Mouse (Mus musculus) heart, adult 2 months (tissue): Measurements from ENCODE around the gene Smg6. TPM values are rescaled to one million over a fixed set of nuclear protein-coding genes. Genes with fewer than 3 reads are reported as not detected.

Experiments used
- DNase-seq, 2 experiments: peaks; one replicate each; pipeline ENCODE4 v3.0.0; 2021
- H3K27ac ChIP-seq: fragments of 200-600 bp; 2 replicates; pipeline ENCODE4 v1.8.1; 2022
- H3K27me3 ChIP-seq: fragments of 200-500 bp; 2 replicates; pipeline ENCODE4 v1.6.1; 2012; ENCODE audit warnings: mild to moderate bottlenecking, low read length, inconsistent platforms, mixed read lengths; ENCODE audit not compliant: control insufficient read depth, insufficient read depth
- H3K36me3 ChIP-seq: fragments of 200-500 bp; 2 replicates; pipeline ENCODE4 v1.6.1; 2012; ENCODE audit warnings: low read length, inconsistent platforms; ENCODE audit not compliant: control insufficient read depth, insufficient read depth
- H3K4me1 ChIP-seq: fragments of 200-500 bp; 2 replicates; pipeline ENCODE4 v1.6.1; 2011; ENCODE audit warnings: low read length; ENCODE audit not compliant: control insufficient read depth, insufficient read depth
- H3K4me3 ChIP-seq: fragments of 200-600 bp; 2 replicates; pipeline ENCODE4 v1.8.1; 2022
- H3K79me2 ChIP-seq: fragments of 200-500 bp; replicated peaks from 2 replicates; pipeline ENCODE4 v1.6.1; 2012; ENCODE audit warnings: mild to moderate bottlenecking, inconsistent platforms, low read length, moderate library complexity, mixed read lengths; ENCODE audit not compliant: control insufficient read depth, insufficient read depth
- H3K9ac ChIP-seq: fragments of 200-500 bp; 2 replicates; pipeline ENCODE4 v1.6.1; 2012; ENCODE audit warnings: low read depth, mild to moderate bottlenecking, control low read depth, inconsistent platforms, low read length, mixed read lengths
- CTCF ChIP-seq: fragments of 200-600 bp; IDR thresholded peaks from 2 replicates; pipeline ENCODE4 v1.8.1; 2022; ENCODE audit warnings: antibody characterized with exemption, mild to moderate bottlenecking, moderate library complexity
- EP300 ChIP-seq: fragments of 200-500 bp; IDR thresholded peaks from 2 replicates; pipeline ENCODE4 v1.6.1; 2011; ENCODE audit warnings: low read depth, low read length, control low read depth; ENCODE audit not compliant: insufficient read depth
- POLR2A ChIP-seq: fragments of 200-500 bp; IDR thresholded peaks from 2 replicates; pipeline ENCODE4 v1.6.1; 2011; ENCODE audit warnings: mild to moderate bottlenecking, low read depth, low read length, control low read depth; ENCODE audit not compliant: insufficient read depth
- WGBS: fragments of 180-500 bp; shearing (Covaris S2); methylation state at CpG from one replicate; pipeline ENCODE4 v1.1.7; 2018; 5-methylcytosine and 5-hydroxymethylcytosine counted together
- intact Hi-C: fragments of 180-260 bp; cut with DNase I; formaldehyde crosslinking; loops from one replicate; pipeline ENCODE4 v1.15.1; 2025
- polyA plus RNA-seq: library from polyadenylated mRNA; depleted of rRNA; stranded (reverse); fragments of >200 nt; gene quantifications from 2 replicates; pipeline ENCODE4 v1.2.3, GENCODE M21; 2012
- total RNA-seq, 2 experiments: library from RNA; stranded (reverse); gene quantifications; 2 replicates each; pipeline ENCODE4 v1.2.3; 2021

Gene Smg6
- total and polyA plus RNA-seq, 3 experiments: 17.8 to 19.5 (median 18.1) TPM

DNA sequence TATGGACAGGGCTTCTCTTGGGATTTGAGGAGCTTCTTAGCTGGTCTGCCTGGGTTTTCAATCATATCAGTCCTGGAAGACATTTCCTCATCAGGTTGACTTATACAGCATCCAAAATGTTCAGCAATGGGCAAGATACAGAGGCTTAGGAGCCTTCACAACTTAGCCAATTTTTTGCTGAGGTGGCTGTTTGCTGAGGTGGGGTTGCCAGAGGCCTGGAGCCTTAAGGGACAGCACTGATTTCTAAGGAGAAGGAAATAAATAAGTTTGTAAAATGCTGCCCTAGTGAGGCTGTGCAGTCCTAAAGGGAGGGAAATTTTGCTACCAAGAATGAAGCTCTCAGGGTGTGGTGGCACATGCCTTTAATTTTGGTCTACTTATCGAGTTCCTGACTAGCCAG is 65.7 kb downstream of the Smg6 start:
- Histone ChIP-seq H3K9ac (no peak overlapping the region), H3K4me1 (peaks cover 21% of the 10 kb centered on the region), H3K79me2 (no peaks in the 10 kb centered on the region), H3K4me3 (no peak overlapping the region), H3K27ac (peak overlapping the region; percentile 42), H3K36me3 (peaks cover 26% of the 10 kb centered on the region), H3K27me3 (no peaks in the 10 kb centered on the region)
- 77% methylated on average over 1 of the region's 1 CpGs for WGBS
- intact Hi-C loops: loop anchor here (5.0 kb wide), 2 partner anchors 41 to 91 kb away; no protein-coding TSS in a partner anchor
- no peak for DNase-seq
- TF ChIP-seq EP300: no peak
- no peak for TF ChIP-seq POLR2A
- TF ChIP-seq CTCF: no peak

DNA sequence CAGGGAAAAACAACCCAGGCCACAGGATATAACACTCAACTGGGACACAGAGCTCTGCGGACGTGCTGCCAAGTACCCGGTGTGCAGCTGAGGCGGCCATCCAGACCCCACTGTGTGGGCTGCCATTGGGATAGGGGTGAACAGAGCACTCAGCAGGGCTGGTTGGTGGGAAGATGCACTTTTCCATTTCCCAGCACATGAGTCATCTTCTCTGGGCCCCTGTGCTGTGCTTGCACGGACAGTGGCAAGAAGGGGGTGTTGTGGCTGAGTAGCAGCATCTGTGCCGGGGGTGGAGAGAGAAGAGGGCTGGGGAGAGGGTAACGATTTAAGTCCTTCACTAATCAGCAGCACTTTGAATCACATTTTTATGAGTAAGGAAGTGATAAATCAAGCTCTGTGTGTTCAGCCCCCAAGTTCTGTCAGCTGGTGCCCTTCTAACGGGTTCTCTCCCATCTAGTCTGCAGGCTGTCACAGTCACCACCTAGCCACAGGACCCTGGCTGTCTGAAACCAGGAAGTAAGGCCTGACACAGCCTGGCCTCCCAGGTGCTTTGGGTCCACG is 66.9 kb downstream of the Smg6 start:
- H3K4me1 ChIP-seq: peaks cover 21% of the 10 kb centered on the region
- TF ChIP-seq POLR2A (no peak), CTCF (no peak), EP300 (no peak)
- H3K79me2 ChIP-seq: no peaks in the 10 kb centered on the region
- DNase-seq: peak in 1 of 2 experiments; percentile 29
- H3K36me3 ChIP-seq: peaks cover 26% of the 10 kb centered on the region
- intact Hi-C loops: loop anchor here (5.0 kb wide), 2 partner anchors 40 to 90 kb away; no protein-coding TSS in a partner anchor
- peak overlapping the region; percentile 15 for H3K27ac ChIP-seq
- H3K9ac ChIP-seq: no peak overlapping the region
- H3K27me3 ChIP-seq: no peaks in the 10 kb centered on the region
- no peak overlapping the region for H3K4me3 ChIP-seq
- WGBS: 66% methylated on average over 9 of the region's 9 CpGs

DNA sequence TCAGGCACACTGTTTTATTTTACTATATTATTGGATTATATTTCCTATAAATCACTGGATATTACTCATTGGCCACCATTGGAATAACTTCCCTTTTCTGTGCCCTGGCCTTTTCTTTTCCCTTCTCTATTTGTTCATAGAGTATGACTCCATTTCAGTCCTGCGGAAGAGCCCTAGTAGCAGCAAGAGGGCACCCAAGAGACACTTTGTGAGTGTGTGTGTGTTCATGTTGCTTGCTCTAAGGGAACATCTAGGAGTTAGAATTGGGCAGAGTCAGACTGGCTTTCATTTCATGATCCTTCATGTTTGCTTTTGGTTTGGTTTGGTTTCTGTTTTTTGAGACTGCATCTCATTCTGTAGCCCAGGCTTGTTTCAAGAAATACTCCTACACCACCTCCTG is 68.5 kb downstream of the Smg6 start:
- TF ChIP-seq EP300: 0 out of 2 replicates have a peak, but pooled peaks have one; percentile 29
- TF ChIP-seq CTCF: peak; percentile 77
- no peak for TF ChIP-seq POLR2A
- Histone ChIP-seq H3K79me2 (no peaks in the 10 kb centered on the region), H3K27me3 (no peaks in the 10 kb centered on the region), H3K9ac (no peak overlapping the region), H3K36me3 (peaks cover 15% of the 10 kb centered on the region), H3K4me3 (no peak overlapping the region), H3K27ac (no peak overlapping the region; the same call in 1 of the 2 replicates), H3K4me1 (peaks cover 13% of the 10 kb centered on the region)
- intact Hi-C loops: loop anchor here (5.0 kb wide), 2 partner anchors 38 to 88 kb away; no protein-coding TSS in a partner anchor
- DNase-seq: peak in 1 of 2 experiments; percentile 24
- WGBS: 33% methylated on average over 1 of the region's 1 CpGs

DNA sequence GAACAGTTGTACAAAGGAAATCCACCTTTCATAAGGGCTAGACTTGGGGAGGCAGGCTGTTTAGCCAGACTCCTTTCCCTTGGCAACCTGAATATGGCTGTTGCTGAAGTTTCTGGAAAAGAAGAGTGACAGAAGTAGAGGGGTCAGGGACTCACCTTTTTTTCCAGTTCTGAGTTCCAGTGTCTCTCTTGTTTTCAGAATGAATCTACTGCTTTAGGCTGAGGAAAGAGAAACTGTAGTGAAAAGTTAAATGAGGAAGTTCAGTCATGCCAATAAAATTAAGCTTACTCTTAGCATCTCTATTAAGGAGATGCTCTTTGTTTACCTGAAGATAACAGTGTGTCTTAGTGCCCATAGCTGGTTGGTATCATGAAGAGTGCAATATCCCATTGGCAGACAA is 69.2 kb downstream of the Smg6 start:
- Histone ChIP-seq H3K4me1 (peaks cover 10% of the 10 kb centered on the region), H3K79me2 (no peaks in the 10 kb centered on the region), H3K4me3 (no peak overlapping the region), H3K27me3 (no peaks in the 10 kb centered on the region), H3K36me3 (peaks cover 11% of the 10 kb centered on the region), H3K9ac (no peak overlapping the region), H3K27ac (peak overlapping the region; percentile 11)
- no peak for DNase-seq
- intact Hi-C loops: loop anchor here (5.0 kb wide), 2 partner anchors 37 to 87 kb away; no protein-coding TSS in a partner anchor
- no peak for TF ChIP-seq EP300
- no peak for TF ChIP-seq CTCF
- no peak for TF ChIP-seq POLR2A

DNA sequence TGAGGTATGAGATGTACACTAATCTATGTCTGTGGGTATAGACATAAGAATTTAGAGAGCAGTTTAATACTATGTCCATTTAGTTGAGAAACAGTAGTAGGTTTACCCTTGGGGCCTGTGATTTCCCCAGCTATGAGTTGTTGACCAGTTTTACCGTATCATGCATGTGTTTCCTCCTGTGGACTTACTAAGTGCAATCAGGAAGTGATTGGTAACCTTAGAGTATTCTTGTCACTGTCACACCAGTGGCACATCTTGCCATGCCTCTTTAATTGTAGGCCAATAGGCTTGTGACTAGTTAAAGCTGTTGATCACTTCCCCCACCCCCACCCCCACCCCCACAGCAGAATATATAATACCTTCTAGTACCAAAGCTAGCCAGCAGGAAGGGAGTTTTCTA is 70.9 kb downstream of the Smg6 start:
- Histone ChIP-seq H3K4me1 (peaks cover 10% of the 10 kb centered on the region), H3K4me3 (no peak overlapping the region), H3K36me3 (peaks cover 8% of the 10 kb centered on the region), H3K9ac (no peak overlapping the region), H3K27me3 (no peaks in the 10 kb centered on the region), H3K27ac (no peak overlapping the region), H3K79me2 (no peaks in the 10 kb centered on the region)
- no peak for DNase-seq
- TF ChIP-seq CTCF (no peak), POLR2A (no peak), EP300 (no peak)
- intact Hi-C loops: no loop called here
- 72% methylated on average over 1 of the region's 1 CpGs for WGBS

DNA sequence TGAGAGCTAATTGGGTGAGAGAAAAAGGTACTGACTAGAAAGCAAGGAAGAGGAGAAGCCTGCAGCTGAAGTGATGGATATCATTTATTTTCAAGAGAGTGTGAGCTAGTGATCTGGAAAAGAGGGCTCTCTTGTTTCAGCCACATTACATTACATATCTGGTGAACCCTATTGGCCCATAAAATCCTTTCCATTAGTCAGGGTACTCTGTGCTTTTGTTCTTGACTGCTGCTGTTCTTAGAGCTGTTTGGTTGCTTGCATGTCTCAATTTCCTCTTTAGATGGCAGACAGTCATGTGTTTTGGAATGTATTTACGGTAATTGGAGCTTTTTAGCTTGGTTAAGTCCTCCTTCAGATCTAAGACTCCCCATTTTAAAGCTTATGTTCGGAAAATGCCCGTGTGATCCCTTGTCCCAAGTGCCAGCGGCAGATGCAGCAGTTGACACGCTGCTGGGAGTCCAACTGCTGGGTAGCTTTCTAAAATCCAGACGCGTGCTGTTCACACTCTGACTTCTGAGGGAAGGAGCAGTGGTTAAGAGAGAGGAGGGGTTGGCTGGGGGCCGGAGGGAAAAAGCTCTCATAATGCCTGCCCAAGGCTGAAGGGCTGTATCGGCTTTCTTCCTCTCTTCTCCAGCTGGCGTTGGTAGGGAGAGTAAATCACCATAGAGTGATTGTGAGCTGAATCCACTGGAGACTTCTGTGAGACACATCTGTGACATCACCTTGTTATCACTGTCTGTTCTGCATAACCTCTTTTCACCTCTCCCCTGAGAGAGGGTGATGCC is 75.4 kb downstream of the Smg6 start:
- peak overlapping the region; percentile 57 for H3K9ac ChIP-seq
- WGBS: 52% methylated on average over 10 of the region's 10 CpGs
- no peak overlapping the region for H3K4me3 ChIP-seq
- H3K4me1 ChIP-seq: peaks cover 7% of the 10 kb centered on the region
- TF ChIP-seq EP300: no peak
- no peak for TF ChIP-seq CTCF
- no peak for TF ChIP-seq POLR2A
- no peaks in the 10 kb centered on the region for H3K27me3 ChIP-seq
- H3K27ac ChIP-seq: peak overlapping the region; percentile 66
- peaks cover 7% of the 10 kb centered on the region; the same call in 1 of the 2 replicates for H3K36me3 ChIP-seq
- intact Hi-C loops: no loop called here
- no peaks in the 10 kb centered on the region for H3K79me2 ChIP-seq
- peak; percentile 46 to 59 for DNase-seq
